Mouse (Mus musculus) neural tube, embryonic 10.5 days (tissue): ENCODE results near the gene Ankrd49.

Experiments
- DNase-seq: peaks from one replicate; pipeline ENCODE4 v3.0.0-alpha.2; 2017; ENCODE audit warnings: low spot score; ENCODE audit errors: extremely low spot score

The Ankrd49 gene

GRCm38 (mm10) chr9:14750901-14751502, 33.7 kb downstream of the Ankrd49 start:
- DNase-seq: no peak

DNA sequence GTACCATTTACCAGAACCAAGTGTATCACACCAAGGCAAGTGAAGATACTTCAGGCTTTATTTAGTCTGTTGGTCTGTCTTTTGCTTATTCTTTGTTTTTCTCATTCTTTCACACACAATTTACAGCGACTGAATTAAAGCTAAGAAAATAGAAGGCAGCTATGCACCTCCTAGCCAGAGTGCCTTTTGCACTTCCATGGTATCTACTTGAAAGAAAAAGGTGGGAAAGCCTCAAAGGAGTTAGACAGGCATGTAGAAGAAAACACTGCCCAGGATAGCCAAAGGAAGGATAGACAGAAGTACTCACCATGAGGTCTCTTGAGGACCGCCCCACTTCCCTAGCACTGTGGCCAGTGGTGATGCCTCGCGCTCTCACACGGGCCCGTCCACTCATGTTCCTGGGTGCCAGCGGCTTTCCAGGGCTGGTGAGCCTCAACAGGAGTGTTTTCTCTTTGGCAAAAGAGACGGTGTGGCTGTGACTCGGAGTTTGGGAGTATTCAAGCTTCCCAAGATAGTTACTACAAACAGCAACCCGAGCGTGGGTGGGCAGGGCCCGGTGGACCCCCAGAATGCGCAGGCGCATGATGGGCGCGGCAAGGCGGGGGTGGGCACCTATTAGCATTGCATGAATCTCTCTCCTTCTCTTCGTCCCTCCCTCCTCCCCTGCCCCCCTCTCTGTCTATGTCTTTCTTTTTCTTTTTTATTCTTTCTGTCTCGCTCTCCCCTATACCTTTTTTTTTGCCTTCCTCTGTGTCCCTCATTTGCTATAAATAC, 44.3 kb downstream of the Ankrd49 start, which contains the start of gene Piwil4:
Gene Piwil4 (minus strand): TSS at position 583 of the 774 bp plus-strand sequence.
- DNase-seq: no peak

GRCm38 (mm10) chr9:14739498-14740150, 45.0 kb downstream of the Ankrd49 start:
- no peak for DNase-seq

GRCm38 (mm10) chr9:14730941-14731541, 53.6 kb downstream of the Ankrd49 start:
- DNase-seq: peak; percentile 56
